Mouse (Mus musculus): ENCODE measurements around the gene Pigc. TPM values are rescaled to one million over a fixed set of nuclear protein-coding genes. Genes with fewer than 3 reads are reported as not detected.

Gene Pigc
- polyA plus RNA-seq, 1 experiment from 2014 or later: 46.7 TPM

DNA sequence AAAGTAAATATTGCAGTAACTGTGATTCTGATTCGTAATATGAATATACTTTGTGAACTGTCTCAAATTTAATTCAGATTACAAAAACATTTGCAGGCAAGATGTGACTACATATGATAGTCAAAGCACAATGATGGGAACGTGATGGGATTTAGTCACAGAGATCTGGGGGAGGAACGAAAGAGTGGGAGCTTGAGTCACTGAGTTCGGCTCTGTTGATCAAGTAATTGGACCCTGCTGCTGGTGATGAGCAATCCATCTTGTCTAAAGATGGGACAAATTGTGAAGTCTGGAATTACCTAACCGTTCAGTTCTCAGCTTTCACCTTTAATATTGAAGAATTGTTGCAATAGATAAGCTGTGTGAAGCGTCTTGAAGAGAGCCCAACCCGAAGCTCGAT lies 3.2 kb downstream of the Pigc start:
- H3K4me3 ChIP-seq (ENCODE audit: low read length): no peak overlapping the region
- no peak for ATAC-seq (ENCODE audit: low FRiP score, low TSS enrichment)
- no peak overlapping the region for H3K9ac ChIP-seq (replicated peaks; ENCODE audit: low read length)
- H3K4me1 ChIP-seq (ENCODE audit: insufficient read depth, low read length): peaks cover 55% of the 10 kb centered on the region
- peaks cover 8% of the 10 kb centered on the region; the same call in 1 of the 2 replicates for H3K36me3 ChIP-seq (ENCODE audit: insufficient read depth, low read length)
- no peaks in the 10 kb centered on the region for H3K9me3 ChIP-seq (ENCODE audit: low read length)
- no peaks in the 10 kb centered on the region for H3K27me3 ChIP-seq (ENCODE audit: insufficient read depth, low read length)
- H3K27ac ChIP-seq (ENCODE audit: low read length): no peak overlapping the region
- WGBS: 51% methylated on average over 8 of the region's 8 CpGs
- no peak overlapping the region for H3K4me2 ChIP-seq (replicated peaks; ENCODE audit: low read depth, low read length)

GRCm38 (mm10) chr1:161976255-161977182 lies 7.5 kb downstream of the Pigc start:
- Histone ChIP-seq H3K4me2 (replicated peaks; ENCODE audit: low read depth, low read length) (no peak overlapping the region), H3K4me1 (ENCODE audit: insufficient read depth, low read length) (peaks cover 45% of the 10 kb centered on the region), H3K27me3 (ENCODE audit: insufficient read depth, low read length) (no peaks in the 10 kb centered on the region), H3K9me3 (ENCODE audit: low read length) (no peaks in the 10 kb centered on the region), H3K9ac (replicated peaks; ENCODE audit: low read length) (no peak overlapping the region; the same call in 1 of the 2 replicates), H3K36me3 (ENCODE audit: insufficient read depth, low read length) (no peaks in the 10 kb centered on the region), H3K27ac (ENCODE audit: low read length) (peak overlapping the region; percentile 57; the same call in 1 of the 2 replicates), H3K4me3 (ENCODE audit: low read length) (no peak overlapping the region)
- ATAC-seq (ENCODE audit: low FRiP score, low TSS enrichment): peak; percentile 57; the same call in 1 of the 2 replicates
- WGBS: 42% methylated on average over 16 of the region's 16 CpGs

- Histone ChIP-seq H3K4me2 (replicated peaks; ENCODE audit: low read depth, low read length) (no peak overlapping the region), H3K4me3 (ENCODE audit: low read length) (no peak overlapping the region), H3K27me3 (ENCODE audit: insufficient read depth, low read length) (no peaks in the 10 kb centered on the region), H3K36me3 (ENCODE audit: insufficient read depth, low read length) (no peaks in the 10 kb centered on the region), H3K9ac (replicated peaks; ENCODE audit: low read length) (no peak overlapping the region), H3K4me1 (ENCODE audit: insufficient read depth, low read length) (peaks cover 45% of the 10 kb centered on the region), H3K27ac (ENCODE audit: low read length) (0 out of 2 replicates have a peak overlapping the region, but pooled peaks have one; percentile 24), H3K9me3 (ENCODE audit: low read length) (no peaks in the 10 kb centered on the region)
- ATAC-seq (ENCODE audit: low FRiP score, low TSS enrichment): no peak
- WGBS: 53% methylated on average over 4 of the region's 4 CpGs
These were observed 8.3 kb downstream of the Pigc start for GRCm38 (mm10) chr1:161977331-161977730.

DNA sequence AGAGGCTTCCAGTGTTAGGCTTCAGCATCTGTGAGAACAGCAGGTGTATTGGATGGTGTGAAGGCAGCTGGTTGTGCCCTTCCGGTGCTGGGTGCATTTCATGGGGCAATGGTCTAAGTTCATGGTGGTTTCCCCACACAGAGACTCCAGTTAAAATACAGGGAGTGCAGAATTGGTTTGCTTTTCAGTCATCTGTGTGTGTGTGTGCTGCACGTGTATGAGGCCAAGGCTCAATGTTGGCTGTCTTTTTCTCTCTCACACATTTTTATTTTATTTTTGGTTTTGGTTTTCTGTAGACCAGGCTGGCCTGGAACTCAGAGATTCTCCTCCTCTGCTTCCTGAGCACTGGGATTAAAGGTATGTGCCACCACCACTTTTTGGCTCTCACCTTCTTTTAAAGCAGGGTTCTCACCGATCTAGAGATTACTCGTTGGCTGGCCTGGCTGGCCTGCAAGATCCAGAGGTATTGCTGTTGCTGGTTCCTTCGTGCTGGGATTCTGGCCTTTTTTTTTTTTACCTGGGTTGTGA lies 9.3 kb downstream of the Pigc start:
- H3K27ac ChIP-seq (ENCODE audit: low read length): no peak overlapping the region
- WGBS: 87% methylated on average over 5 of the region's 5 CpGs
- H3K4me3 ChIP-seq (ENCODE audit: low read length): no peak overlapping the region
- H3K9me3 ChIP-seq (ENCODE audit: low read length): no peaks in the 10 kb centered on the region
- H3K9ac ChIP-seq (replicated peaks; ENCODE audit: low read length): no peak overlapping the region
- no peak overlapping the region for H3K4me2 ChIP-seq (replicated peaks; ENCODE audit: low read depth, low read length)
- no peak for ATAC-seq (ENCODE audit: low FRiP score, low TSS enrichment)
- no peaks in the 10 kb centered on the region for H3K36me3 ChIP-seq (ENCODE audit: insufficient read depth, low read length)
- H3K27me3 ChIP-seq (ENCODE audit: insufficient read depth, low read length): no peaks in the 10 kb centered on the region
- H3K4me1 ChIP-seq (ENCODE audit: insufficient read depth, low read length): peaks cover 45% of the 10 kb centered on the region

- Histone ChIP-seq H3K36me3 (ENCODE audit: insufficient read depth, low read length) (no peaks in the 10 kb centered on the region), H3K27me3 (ENCODE audit: insufficient read depth, low read length) (no peaks in the 10 kb centered on the region), H3K4me2 (replicated peaks; ENCODE audit: low read depth, low read length) (no peak within 1 kb of the TSS), H3K4me3 (ENCODE audit: low read length) (no peak within 1 kb of the TSS), H3K9ac (replicated peaks; ENCODE audit: low read length) (no peak within 1 kb of the TSS), H3K9me3 (ENCODE audit: low read length) (no peaks in the 10 kb centered on the region), H3K27ac (ENCODE audit: low read length) (no peak within 1 kb of the TSS), H3K4me1 (ENCODE audit: insufficient read depth, low read length) (peaks cover 46% of the 10 kb centered on the region)
- no peak for ATAC-seq (ENCODE audit: low FRiP score, low TSS enrichment)
- whole genome bisulfite sequencing: 69% methylated on average over 1 of the region's 1 CpGs
These were observed 10.6 kb downstream of the Pigc start, which contains the start of gene 4930558K02Rik for GRCm38 (mm10) chr1:161979536-161979935. Gene 4930558K02Rik, minus strand, starts transcription at chr1:161979636.

DNA sequence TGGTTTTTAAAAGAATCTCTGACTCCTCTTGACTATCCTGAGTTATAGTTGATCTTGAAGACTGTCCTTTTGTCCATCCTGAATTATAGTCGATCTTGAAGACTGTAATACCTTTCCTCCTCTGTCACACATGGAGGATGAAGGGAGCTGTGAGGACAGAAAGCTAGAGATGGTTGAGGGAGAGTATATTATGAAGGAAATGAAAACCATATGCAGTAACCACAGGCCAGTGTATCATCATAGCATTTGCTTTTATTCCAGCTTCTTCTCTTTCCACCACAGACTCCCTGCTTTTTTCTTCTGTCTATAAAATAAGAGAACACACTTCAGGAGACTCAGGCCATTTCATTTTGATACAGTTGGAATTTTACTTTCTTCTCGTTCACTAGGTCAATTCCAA lies 11.1 kb downstream of the Pigc start:
- Histone ChIP-seq H3K9me3 (ENCODE audit: low read length) (no peaks in the 10 kb centered on the region), H3K9ac (replicated peaks; ENCODE audit: low read length) (no peak overlapping the region), H3K4me3 (ENCODE audit: low read length) (no peak overlapping the region), H3K4me2 (replicated peaks; ENCODE audit: low read depth, low read length) (no peak overlapping the region), H3K4me1 (ENCODE audit: insufficient read depth, low read length) (peaks cover 47% of the 10 kb centered on the region), H3K27ac (ENCODE audit: low read length) (no peak overlapping the region), H3K36me3 (ENCODE audit: insufficient read depth, low read length) (no peaks in the 10 kb centered on the region), H3K27me3 (ENCODE audit: insufficient read depth, low read length) (no peaks in the 10 kb centered on the region)
- no peak for ATAC-seq (ENCODE audit: low FRiP score, low TSS enrichment)
- WGBS: 80% methylated on average over 2 of the region's 2 CpGs

- 77% methylated on average over 9 of the region's 9 CpGs for WGBS
- Histone ChIP-seq H3K27me3 (ENCODE audit: insufficient read depth, low read length) (no peaks in the 10 kb centered on the region), H3K9ac (replicated peaks; ENCODE audit: low read length) (no peak overlapping the region), H3K4me2 (replicated peaks; ENCODE audit: low read depth, low read length) (no peak overlapping the region), H3K36me3 (ENCODE audit: insufficient read depth, low read length) (no peaks in the 10 kb centered on the region), H3K9me3 (ENCODE audit: low read length) (no peaks in the 10 kb centered on the region), H3K4me3 (ENCODE audit: low read length) (no peak overlapping the region), H3K4me1 (ENCODE audit: insufficient read depth, low read length) (peaks cover 44% of the 10 kb centered on the region), H3K27ac (ENCODE audit: low read length) (no peak overlapping the region)
- no peak for ATAC-seq (ENCODE audit: low FRiP score, low TSS enrichment)
These were observed 11.8 kb downstream of the Pigc start for GRCm38 (mm10) chr1:161980626-161981298.

- WGBS: 49% methylated on average over 6 of the region's 6 CpGs
- no peaks in the 10 kb centered on the region for H3K9me3 ChIP-seq (ENCODE audit: low read length)
- H3K27me3 ChIP-seq (ENCODE audit: insufficient read depth, low read length): no peaks in the 10 kb centered on the region
- ATAC-seq (ENCODE audit: low FRiP score, low TSS enrichment): 0 out of 2 replicates have a peak, but pooled peaks have one; percentile 42
- no peak overlapping the region for H3K9ac ChIP-seq (replicated peaks; ENCODE audit: low read length)
- peaks cover 28% of the 10 kb centered on the region for H3K4me1 ChIP-seq (ENCODE audit: insufficient read depth, low read length)
- H3K4me2 ChIP-seq (replicated peaks; ENCODE audit: low read depth, low read length): no peak overlapping the region
- no peaks in the 10 kb centered on the region for H3K36me3 ChIP-seq (ENCODE audit: insufficient read depth, low read length)
- peak overlapping the region; percentile 46; the same call in 1 of the 2 replicates for H3K27ac ChIP-seq (ENCODE audit: low read length)
- no peak overlapping the region for H3K4me3 ChIP-seq (ENCODE audit: low read length)
These were observed 14.5 kb downstream of the Pigc start for GRCm38 (mm10) chr1:161983451-161983850.

DNA sequence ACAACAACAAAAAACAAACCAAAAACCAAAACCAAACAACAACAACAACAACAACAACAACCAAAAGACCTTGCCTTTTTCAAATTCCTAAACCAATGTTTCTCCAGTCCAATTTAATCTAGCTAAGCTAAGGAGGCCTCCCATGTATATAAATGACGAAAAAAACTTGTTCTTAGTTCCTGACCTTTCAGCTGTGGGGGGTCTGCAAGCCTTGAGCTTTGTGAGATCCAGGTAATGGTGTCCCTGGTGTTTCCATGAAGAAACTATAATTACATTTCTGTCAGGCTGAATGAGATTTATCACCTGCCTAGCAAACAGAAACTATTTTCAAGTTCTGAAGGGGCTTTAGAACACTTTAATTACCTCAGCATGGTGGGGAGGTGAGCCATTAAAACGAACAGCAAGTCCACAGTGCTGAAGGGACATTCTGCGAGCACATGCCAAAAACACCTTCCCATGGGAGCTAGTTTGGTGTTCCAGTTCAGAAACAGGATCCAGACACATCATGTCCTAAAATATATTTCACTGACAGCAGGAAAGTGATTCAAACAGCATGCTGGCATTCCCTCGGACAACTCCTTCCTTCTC lies 15.1 kb downstream of the Pigc start:
- peak overlapping the region; percentile 23; the same call in 1 of the 2 replicates for H3K27ac ChIP-seq (ENCODE audit: low read length)
- ATAC-seq (ENCODE audit: low FRiP score, low TSS enrichment): no peak

More for the DNA sequence above, 15.1 kb downstream of the Pigc start:
- Histone ChIP-seq H3K4me1 (ENCODE audit: insufficient read depth, low read length) (peaks cover 28% of the 10 kb centered on the region), H3K27me3 (ENCODE audit: insufficient read depth, low read length) (no peaks in the 10 kb centered on the region), H3K4me2 (replicated peaks; ENCODE audit: low read depth, low read length) (no peak overlapping the region), H3K9ac (replicated peaks; ENCODE audit: low read length) (no peak overlapping the region), H3K9me3 (ENCODE audit: low read length) (no peaks in the 10 kb centered on the region), H3K4me3 (ENCODE audit: low read length) (no peak overlapping the region), H3K36me3 (ENCODE audit: insufficient read depth, low read length) (no peaks in the 10 kb centered on the region)
- 18% methylated on average over 4 of the region's 4 CpGs for WGBS
